Mouse (Mus musculus): ENCODE results near the gene Mrps31. TPM values are rescaled to one million over a fixed set of nuclear protein-coding genes. Genes with fewer than 3 reads are reported as not detected.

The Mrps31 gene
- total and polyA plus RNA-seq, 3 experiments, result 34.0 to 39.9 TPM; not detected in 1

DNA sequence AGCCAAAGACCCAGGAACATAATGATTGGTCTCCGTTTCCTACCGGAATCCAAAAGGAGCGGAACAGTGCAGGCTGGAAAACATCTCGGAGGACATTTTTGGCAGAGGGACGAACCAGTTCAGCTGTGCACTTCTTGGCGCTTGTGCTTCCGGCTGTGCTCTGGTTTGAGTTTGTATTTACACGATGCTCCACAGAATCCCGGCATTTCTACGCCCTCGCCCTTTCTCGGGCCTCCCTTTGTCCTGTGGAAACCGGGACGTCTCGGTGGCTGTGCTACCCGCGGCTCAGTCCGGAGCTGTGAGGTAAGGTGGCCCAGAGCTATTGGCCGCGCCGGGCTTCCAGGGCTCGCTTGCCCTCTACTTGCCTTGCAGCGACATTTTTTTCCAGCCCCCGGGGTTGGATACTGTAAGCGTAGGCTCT is at the start of gene Mrps31 (continued):
- peak; percentile 96 for TF ChIP-seq TBP (IDR thresholded peaks at IDR 0.05; ENCODE audit: low read depth, low read length)
- TF ChIP-seq SIN3A (IDR thresholded peaks at IDR 0.05; ENCODE audit: low read length), result peak; percentile 98
- no peak for TF ChIP-seq BHLHE40 (IDR thresholded peaks at IDR 0.05; ENCODE audit: borderline replicate concordance, low read depth, low read length)

DNA sequence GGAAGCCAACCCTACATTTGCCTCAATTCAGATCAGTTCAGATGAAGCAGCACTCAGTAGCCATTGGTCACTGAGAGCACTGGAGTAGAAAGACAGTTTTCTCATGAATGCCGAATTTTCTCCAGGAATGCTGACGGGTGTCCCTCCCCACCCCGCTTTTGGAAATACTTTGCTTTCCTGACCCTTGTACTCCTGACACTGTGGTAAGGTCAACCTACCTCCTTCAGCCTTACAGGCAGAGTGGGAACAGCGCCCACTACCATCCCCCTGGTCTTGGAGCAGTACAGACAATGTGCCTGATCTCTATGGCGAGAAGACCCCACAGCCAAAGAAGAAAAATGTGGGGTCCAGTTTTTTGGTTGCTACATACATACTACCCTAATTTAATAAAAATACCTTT is 34.9 kb upstream of the Mrps31 start:
- no peak overlapping the region for H3K9ac ChIP-seq (ENCODE audit: control insufficient read depth, low read depth, low read length, poor library complexity, severe bottlenecking)
- TF ChIP-seq EP300 (IDR thresholded peaks at IDR 0.05; ENCODE audit: low read depth in 1 of 2, low read length in 2 of 2), result no peak
- TF ChIP-seq TBP (IDR thresholded peaks at IDR 0.05; ENCODE audit: low read depth, low read length), result no peak
- TF ChIP-seq UBTF (IDR thresholded peaks at IDR 0.05; ENCODE audit: borderline replicate concordance, insufficient read depth, low read depth, low read length), result no peak
- TF ChIP-seq ZKSCAN1 (IDR thresholded peaks at IDR 0.05; ENCODE audit: low read depth, low read length), result no peak
- TF ChIP-seq POLR2AphosphoS2 (IDR thresholded peaks at IDR 0.05; ENCODE audit: low read length), result no peak
- TF ChIP-seq RCOR1 (IDR thresholded peaks at IDR 0.05; ENCODE audit: low read depth, low read length), result no peak
- TF ChIP-seq RAD21 (IDR thresholded peaks at IDR 0.05; ENCODE audit: low read depth, low read length), result no peak
- no peak for TF ChIP-seq CTCF (IDR thresholded peaks at IDR 0.05 in 2 of 3, conservative IDR thresholded peaks at IDR 0.05 in 1 of 3; ENCODE audit: control insufficient read depth in 1 of 3, insufficient read depth in 1 of 3, low read depth in 2 of 3, low read length in 3 of 3, poor library complexity in 1 of 3, severe bottlenecking in 1 of 3)
- TF ChIP-seq CHD2 (IDR thresholded peaks at IDR 0.05; ENCODE audit: low read length), result no peak
- no peak for TF ChIP-seq MEF2A (IDR thresholded peaks at IDR 0.05; ENCODE audit: extremely low read depth, insufficient replicate concordance, low read depth, low read length, poor library complexity, severe bottlenecking)
- no peak for TF ChIP-seq JUND (IDR thresholded peaks at IDR 0.05; ENCODE audit: low read depth, low read length)
- TF ChIP-seq KAT2A (conservative IDR thresholded peaks at IDR 0.05; ENCODE audit: low read depth, low read length), result no peak
- TF ChIP-seq TCF12 (IDR thresholded peaks at IDR 0.05; ENCODE audit: low read depth, low read length), result no peak
- TF ChIP-seq USF1 (IDR thresholded peaks at IDR 0.05; ENCODE audit: low read depth, low read length), result no peak
- no peak for TF ChIP-seq ELF1 (IDR thresholded peaks at IDR 0.05; ENCODE audit: low read depth, low read length)
- no peak for TF ChIP-seq POLR2AphosphoS5 (IDR thresholded peaks at IDR 0.05; ENCODE audit: borderline replicate concordance, low read depth, low read length)
- TF ChIP-seq BHLHE40 (IDR thresholded peaks at IDR 0.05; ENCODE audit: borderline replicate concordance, low read depth, low read length), result no peak
- TF ChIP-seq ETS1 (IDR thresholded peaks at IDR 0.05; ENCODE audit: low read depth, low read length), result no peak
- TF ChIP-seq SMC3 (IDR thresholded peaks at IDR 0.05; ENCODE audit: low read depth, low read length), result no peak
- H3K27me3 ChIP-seq (ENCODE audit: control insufficient read depth in 1 of 2, insufficient read depth in 2 of 2, low read length in 2 of 2), result no peaks in the 10 kb centered on the region
- H3K4me3 ChIP-seq (ENCODE audit: control insufficient read depth in 1 of 2, insufficient read depth in 1 of 2, low read depth in 2 of 2, low read length in 2 of 2), result no peak overlapping the region
- no peaks in the 10 kb centered on the region for H3K9me3 ChIP-seq (replicated peaks; ENCODE audit: insufficient read depth, low read length)
- H3K36me3 ChIP-seq (ENCODE audit: control insufficient read depth in 1 of 2, insufficient read depth in 2 of 2, low read length in 2 of 2), result no peaks in the 10 kb centered on the region
- H3K79me2 ChIP-seq (ENCODE audit: control insufficient read depth, insufficient read depth, low read length, poor library complexity), result no peaks in the 10 kb centered on the region
- DNase-seq (ENCODE audit: low read depth, low spot score), result no peak
- no peak overlapping the region for H3K27ac ChIP-seq (ENCODE audit: control insufficient read depth, low read depth, low read length)
- H3K4me1 ChIP-seq (ENCODE audit: control insufficient read depth in 1 of 2, insufficient read depth in 2 of 2, low read length in 2 of 2), result no peaks in the 10 kb centered on the region

Data from MEL (cell line).